Mouse (Mus musculus): ENCODE measurements around the gene Nxpe3. TPM values are rescaled to one million over a fixed set of nuclear protein-coding genes. Genes with fewer than 3 reads are reported as not detected.

The Nxpe3 gene
- total and polyA plus RNA-seq, 2 experiments from 2014 or later, result 0.84 to 1.8 TPM

GRCm38 (mm10) chr16:55820916-55821570, 74.0 kb downstream of the Nxpe3 start:
- H3K4me2 ChIP-seq (ENCODE audit: low read depth, low read length), result peak overlapping the region; percentile 89
- H3K4me1 ChIP-seq (ENCODE audit: insufficient read depth, low read length), result peaks cover 4% of the 10 kb centered on the region; the same call in 1 of the 2 replicates
- DNase-seq (ENCODE audit: low spot score) (peak; percentile 8), ATAC-seq (no peak; the same call in 1 of the 2 replicates)
- 12% methylated on average over 20 of the region's 20 CpGs for WGBS
- no peaks in the 10 kb centered on the region for H3K9me3 ChIP-seq (ENCODE audit: low read length)
- H3K27ac ChIP-seq, result peak overlapping the region; percentile 81
- no peaks in the 10 kb centered on the region for H3K27me3 ChIP-seq (ENCODE audit: insufficient read depth, low read length)
- H3K36me3 ChIP-seq (ENCODE audit: insufficient read depth, low read length), result peaks cover 9% of the 10 kb centered on the region
- peak overlapping the region; percentile 88 for H3K4me3 ChIP-seq (ENCODE audit: low read length)
- H3K9ac ChIP-seq (replicated peaks; ENCODE audit: low read length), result peak overlapping the region; percentile 77
- no peak for TF ChIP-seq CTCF (IDR thresholded peaks at IDR 0.05; ENCODE audit: low read depth)

GRCm38 (mm10) chr16:55820161-55820915, 74.7 kb downstream of the Nxpe3 start:
- TF ChIP-seq CTCF (IDR thresholded peaks at IDR 0.05; ENCODE audit: low read depth), result no peak
- peak overlapping the region; percentile 89 for H3K4me2 ChIP-seq (ENCODE audit: low read depth, low read length)
- peaks cover 16% of the 10 kb centered on the region for H3K36me3 ChIP-seq (ENCODE audit: insufficient read depth, low read length)
- no peak for ATAC-seq
- H3K27ac ChIP-seq, result peak overlapping the region; percentile 8; the same call in 1 of the 2 replicates
- no peaks in the 10 kb centered on the region for H3K27me3 ChIP-seq (ENCODE audit: insufficient read depth, low read length)
- H3K4me1 ChIP-seq (ENCODE audit: insufficient read depth, low read length), result peaks cover 4% of the 10 kb centered on the region; the same call in 1 of the 2 replicates
- WGBS, result 53% methylated on average over 13 of the region's 13 CpGs
- no peak overlapping the region; the same call in 1 of the 2 replicates for H3K9ac ChIP-seq (replicated peaks; ENCODE audit: low read length)
- H3K9me3 ChIP-seq (ENCODE audit: low read length), result no peaks in the 10 kb centered on the region
- peak overlapping the region; percentile 88 for H3K4me3 ChIP-seq (ENCODE audit: low read length)
- peak; percentile 15 for DNase-seq (ENCODE audit: low spot score)

GRCm38 (mm10) chr16:55819186-55819861, 75.8 kb downstream of the Nxpe3 start:
- Histone ChIP-seq H3K9ac (replicated peaks; ENCODE audit: low read length) (no peak overlapping the region), H3K27ac (no peak overlapping the region), H3K27me3 (ENCODE audit: insufficient read depth, low read length) (no peaks in the 10 kb centered on the region), H3K4me2 (ENCODE audit: low read depth, low read length) (peak overlapping the region; percentile 89), H3K9me3 (ENCODE audit: low read length) (no peaks in the 10 kb centered on the region), H3K4me3 (ENCODE audit: low read length) (peak overlapping the region; percentile 12), H3K36me3 (ENCODE audit: insufficient read depth, low read length) (peaks cover 19% of the 10 kb centered on the region), H3K4me1 (ENCODE audit: insufficient read depth, low read length) (peaks cover 4% of the 10 kb centered on the region; the same call in 1 of the 2 replicates)
- no peak for ATAC-seq
- WGBS, result 43% methylated on average over 15 of the region's 15 CpGs
- TF ChIP-seq CTCF (IDR thresholded peaks at IDR 0.05; ENCODE audit: low read depth), result no peak
- DNase-seq (ENCODE audit: low spot score), result peak; percentile 28

GRCm38 (mm10) chr16:55817717-55818515, 77.2 kb downstream of the Nxpe3 start:
- TF ChIP-seq CTCF (IDR thresholded peaks at IDR 0.05; ENCODE audit: low read depth), result no peak
- H3K27me3 ChIP-seq (ENCODE audit: insufficient read depth, low read length), result no peaks in the 10 kb centered on the region
- no peak overlapping the region for H3K4me2 ChIP-seq (ENCODE audit: low read depth, low read length)
- DNase-seq (ENCODE audit: low spot score) (no peak), ATAC-seq (no peak)
- no peak overlapping the region for H3K9ac ChIP-seq (replicated peaks; ENCODE audit: low read length)
- H3K36me3 ChIP-seq (ENCODE audit: insufficient read depth, low read length), result peaks cover 31% of the 10 kb centered on the region
- no peaks in the 10 kb centered on the region for H3K9me3 ChIP-seq (ENCODE audit: low read length)
- H3K27ac ChIP-seq, result no peak overlapping the region
- peaks cover 4% of the 10 kb centered on the region; the same call in 1 of the 2 replicates for H3K4me1 ChIP-seq (ENCODE audit: insufficient read depth, low read length)
- H3K4me3 ChIP-seq (ENCODE audit: low read length), result no peak overlapping the region
- 93% methylated on average over 28 of the region's 28 CpGs for WGBS

GRCm38 (mm10) chr16:55816202-55816941, 78.7 kb downstream of the Nxpe3 start:
- no peak for TF ChIP-seq CTCF (IDR thresholded peaks at IDR 0.05; ENCODE audit: low read depth)
- Histone ChIP-seq H3K9me3 (ENCODE audit: low read length) (no peaks in the 10 kb centered on the region), H3K4me3 (ENCODE audit: low read length) (no peak overlapping the region), H3K27me3 (ENCODE audit: insufficient read depth, low read length) (no peaks in the 10 kb centered on the region), H3K4me1 (ENCODE audit: insufficient read depth, low read length) (peaks cover 4% of the 10 kb centered on the region; the same call in 1 of the 2 replicates), H3K9ac (replicated peaks; ENCODE audit: low read length) (no peak overlapping the region), H3K36me3 (ENCODE audit: insufficient read depth, low read length) (peaks cover 37% of the 10 kb centered on the region), H3K4me2 (ENCODE audit: low read depth, low read length) (no peak overlapping the region), H3K27ac (no peak overlapping the region)
- DNase-seq (ENCODE audit: low spot score), result no peak
- no peak for ATAC-seq
- 96% methylated on average over 13 of the region's 13 CpGs for WGBS
